Mouse (Mus musculus): ENCODE results near the gene Cul1.

The Cul1 gene

GRCm38 (mm10) chr6:47472444-47472843 is 19.2 kb downstream of the Cul1 start:
- no peak for DNase-seq (ENCODE audit: low read depth, low spot score)

- DNase-seq (ENCODE audit: low read depth, low spot score): no peak
Measured at GRCm38 (mm10) chr6:47482027-47482426, 28.8 kb downstream of the Cul1 start.

GRCm38 (mm10) chr6:47494562-47494961 is 41.4 kb downstream of the Cul1 start:
- no peak for DNase-seq (ENCODE audit: low read depth, low spot score)

GRCm38 (mm10) chr6:47520030-47520429 is 66.8 kb downstream of the Cul1 start:
- DNase-seq (ENCODE audit: low read depth, low spot score): no peak

- DNase-seq (ENCODE audit: low read depth, low spot score): no peak
Measured at GRCm38 (mm10) chr6:47522431-47522830, 69.2 kb downstream of the Cul1 start.

GRCm38 (mm10) chr6:47525041-47525440 is 71.8 kb downstream of the Cul1 start:
- DNase-seq (ENCODE audit: low read depth, low spot score): no peak

- DNase-seq (ENCODE audit: low read depth, low spot score): no peak
Measured at GRCm38 (mm10) chr6:47526446-47526845, 73.2 kb downstream of the Cul1 start.

- no peak for DNase-seq (ENCODE audit: low read depth, low spot score)
Measured at GRCm38 (mm10) chr6:47527129-47527528, 73.9 kb downstream of the Cul1 start.

GRCm38 (mm10) chr6:47527655-47528054 is 74.5 kb downstream of the Cul1 start:
- no peak for DNase-seq (ENCODE audit: low read depth, low spot score)

- no peak for DNase-seq (ENCODE audit: low read depth, low spot score)
Measured at GRCm38 (mm10) chr6:47532547-47532946, 79.3 kb downstream of the Cul1 start.

- no peak for DNase-seq (ENCODE audit: low read depth, low spot score)
Measured at GRCm38 (mm10) chr6:47535333-47535732, 82.1 kb downstream of the Cul1 start.

- no peak for DNase-seq (ENCODE audit: low read depth, low spot score)
Measured at GRCm38 (mm10) chr6:47552280-47552679, 99.1 kb downstream of the Cul1 start.

- DNase-seq (ENCODE audit: low read depth, low spot score): no peak
Measured at GRCm38 (mm10) chr6:47559287-47559686, 106.1 kb downstream of the Cul1 start.

GRCm38 (mm10) chr6:47560407-47560806 is 107.2 kb downstream of the Cul1 start:
- no peak for DNase-seq (ENCODE audit: low read depth, low spot score)

GRCm38 (mm10) chr6:47560846-47561245 is 107.6 kb downstream of the Cul1 start:
- DNase-seq (ENCODE audit: low read depth, low spot score): no peak

- DNase-seq (ENCODE audit: low read depth, low spot score): no peak
Measured at GRCm38 (mm10) chr6:47561426-47561825, 108.2 kb downstream of the Cul1 start.

- DNase-seq (ENCODE audit: low read depth, low spot score): no peak
Measured at GRCm38 (mm10) chr6:47565326-47566035, 112.3 kb downstream of the Cul1 start.

GRCm38 (mm10) chr6:47572887-47573286 is 119.7 kb downstream of the Cul1 start:
- DNase-seq (ENCODE audit: low read depth, low spot score): no peak
